Comparison of ENCODE assay signal across 7 mouse cellular contexts in genomic region chr17:35047688-35048087, GRCm38 (mm10). TPM values are rescaled to one million over a fixed set of nuclear protein-coding genes. Genes with fewer than 3 reads are reported as not detected.
A peak's percentile ranks its signal among the peaks of the same experiment; 100 is the strongest.
DNase-seq lines count a peak whose midpoint lies in the region; ATAC-seq and TF ChIP-seq lines count a peak whose summit lies in the region.

No protein-coding gene starts in this region.

- no peak for TF ChIP-seq CTCF in midbrain, postnatal 0 days (IDR thresholded peaks at IDR 0.05)
- TF ChIP-seq CTCF in stomach, postnatal 0 days (IDR thresholded peaks at IDR 0.05; ENCODE audit: low read depth) = no peak

- H3K27me3 ChIP-seq in midbrain, embryonic 13.5 days = no peaks in the 10 kb centered on the region
- no peaks in the 10 kb centered on the region for H3K27me3 ChIP-seq in midbrain, postnatal 0 days (ENCODE audit: insufficient read depth, low read length)
- H3K27me3 ChIP-seq in heart, embryonic 16.5 days (ENCODE audit: control insufficient read depth, insufficient read depth, low read length) = no peaks in the 10 kb centered on the region
- H3K27me3 ChIP-seq in limb, embryonic 10.5 days (ENCODE audit: low read depth, poor library complexity, severe bottlenecking) = no peaks in the 10 kb centered on the region
- no peaks in the 10 kb centered on the region for H3K27me3 ChIP-seq in stomach, postnatal 0 days (ENCODE audit: control insufficient read depth, insufficient read depth, low read length)

- intact Hi-C loops in left cerebral cortex, postnatal 36 days (cut with DNase I) = no loop called here

- H3K36me3 ChIP-seq in midbrain, embryonic 13.5 days = no peaks in the 10 kb centered on the region; the same call in 1 of the 2 replicates
- no peaks in the 10 kb centered on the region for H3K36me3 ChIP-seq in midbrain, postnatal 0 days (ENCODE audit: insufficient read depth, low read length)
- peaks cover 1% of the 10 kb centered on the region for H3K36me3 ChIP-seq in heart, embryonic 16.5 days (ENCODE audit: control insufficient read depth, insufficient read depth)
- H3K36me3 ChIP-seq in limb, embryonic 10.5 days = peaks cover 6% of the 10 kb centered on the region
- H3K36me3 ChIP-seq in stomach, postnatal 0 days (ENCODE audit: control insufficient read depth, insufficient read depth, low read length) = peaks cover 1% of the 10 kb centered on the region; the same call in 1 of the 2 replicates

- peaks cover 63% of the 10 kb centered on the region for H3K4me1 ChIP-seq in midbrain, embryonic 13.5 days (replicated peaks)
- no peaks in the 10 kb centered on the region; the same call in 1 of the 2 replicates for H3K4me1 ChIP-seq in midbrain, postnatal 0 days (ENCODE audit: insufficient read depth, low read length)
- peaks cover 46% of the 10 kb centered on the region for H3K4me1 ChIP-seq in heart, embryonic 16.5 days (ENCODE audit: control insufficient read depth, insufficient read depth, low read length)
- peaks cover 81% of the 10 kb centered on the region for H3K4me1 ChIP-seq in limb, embryonic 10.5 days
- H3K4me1 ChIP-seq in stomach, postnatal 0 days (replicated peaks; ENCODE audit: control insufficient read depth, insufficient read depth) = peaks cover 12% of the 10 kb centered on the region; the same call in 1 of the 2 replicates

- 0 out of 2 replicates have a peak overlapping the region, but pooled peaks have one; percentile 17 for H3K27ac ChIP-seq in midbrain, embryonic 13.5 days
- H3K27ac ChIP-seq in midbrain, postnatal 0 days (ENCODE audit: low read depth, low read length) = no peak overlapping the region
- peak overlapping the region; percentile 98 for H3K27ac ChIP-seq in heart, embryonic 16.5 days (ENCODE audit: low read length)
- peak overlapping the region; percentile 97 for H3K27ac ChIP-seq in limb, embryonic 10.5 days
- peak overlapping the region; percentile 99 for H3K27ac ChIP-seq in stomach, postnatal 0 days (replicated peaks)

- no peak for DNase-seq in midbrain, postnatal 0 days (ENCODE audit: low spot score)
- no peak for DNase-seq in limb, embryonic 10.5 days (ENCODE audit: low spot score)
- peak; percentile 41 for DNase-seq in stomach, postnatal 0 days (ENCODE audit: low spot score)
- DNase-seq in testis, postnatal 14 days (ENCODE audit: low spot score) = no peak
- DNase-seq in left cerebral cortex, postnatal 36 days (ENCODE audit: low spot score in 2 of 2) = no peak

- no peak overlapping the region for H3K4me2 ChIP-seq in midbrain, embryonic 13.5 days (replicated peaks)
- no peak overlapping the region for H3K4me2 ChIP-seq in midbrain, postnatal 0 days (ENCODE audit: low read depth, low read length, poor library complexity, severe bottlenecking)
- H3K4me2 ChIP-seq in heart, embryonic 16.5 days (ENCODE audit: low read depth, low read length) = peak overlapping the region; percentile 27
- H3K4me2 ChIP-seq in stomach, postnatal 0 days (replicated peaks; ENCODE audit: low read depth) = peak overlapping the region; percentile 42

- H3K9me3 ChIP-seq in midbrain, embryonic 13.5 days = no peaks in the 10 kb centered on the region
- H3K9me3 ChIP-seq in midbrain, postnatal 0 days (ENCODE audit: low read length) = no peaks in the 10 kb centered on the region
- H3K9me3 ChIP-seq in heart, embryonic 16.5 days (replicated peaks; ENCODE audit: control insufficient read depth, low read length) = no peaks in the 10 kb centered on the region
- no peaks in the 10 kb centered on the region for H3K9me3 ChIP-seq in limb, embryonic 10.5 days (replicated peaks)
- H3K9me3 ChIP-seq in stomach, postnatal 0 days (ENCODE audit: control insufficient read depth, low read length) = no peaks in the 10 kb centered on the region

- H3K4me3 ChIP-seq in midbrain, embryonic 13.5 days (replicated peaks) = no peak overlapping the region
- H3K4me3 ChIP-seq in midbrain, postnatal 0 days (ENCODE audit: low read depth, low read length) = no peak overlapping the region
- no peak overlapping the region for H3K4me3 ChIP-seq in heart, embryonic 16.5 days (ENCODE audit: low read length)
- H3K4me3 ChIP-seq in limb, embryonic 10.5 days = no peak overlapping the region
- H3K4me3 ChIP-seq in stomach, postnatal 0 days (ENCODE audit: low read depth, low read length) = 0 out of 2 replicates have a peak overlapping the region, but pooled peaks have one; percentile 3

- TF ChIP-seq EP300 in stomach, postnatal 0 days (optimal IDR thresholded peaks at IDR 0.05) = no peak

- no peak overlapping the region for H3K9ac ChIP-seq in midbrain, embryonic 13.5 days (replicated peaks)
- no peak overlapping the region for H3K9ac ChIP-seq in midbrain, postnatal 0 days (replicated peaks; ENCODE audit: low read length, poor library complexity, severe bottlenecking)
- peak overlapping the region; percentile 23 for H3K9ac ChIP-seq in heart, embryonic 16.5 days (ENCODE audit: low read length)
- no peak overlapping the region for H3K9ac ChIP-seq in stomach, postnatal 0 days (ENCODE audit: low read length)

- no peak for ATAC-seq in midbrain, embryonic 13.5 days
- no peak for ATAC-seq in midbrain, postnatal 0 days (ENCODE audit: low FRiP score)
- no peak for ATAC-seq in heart, embryonic 16.5 days (replicated peaks; ENCODE audit: extremely low read depth, insufficient read depth, low FRiP score)
- ATAC-seq in stomach, postnatal 0 days (ENCODE audit: low FRiP score, low TSS enrichment) = no peak

- WGBS in midbrain, embryonic 13.5 days = 55% methylated on average over 1 of the region's 1 CpGs
- WGBS in midbrain, postnatal 0 days = 46% methylated on average over 1 of the region's 1 CpGs
- WGBS in heart, embryonic 16.5 days = 25% methylated on average over 1 of the region's 1 CpGs
- WGBS in limb, embryonic 10.5 days = 52% methylated on average over 1 of the region's 1 CpGs
- 39% methylated on average over 1 of the region's 1 CpGs for WGBS in stomach, postnatal 0 days

RNA-seq across cellular contexts. Expression of gene Msh5, which starts 1.1 kb away (rescaled TPM):
- 3.3 and 3.7 TPM in 2 replicates for polyA plus RNA-seq in midbrain, embryonic 13.5 days (2015; fragmentation: Nextera tagmentation; extraction: Ambion mirVana)
- 1.7 and 3.8 TPM in 2 replicates for total RNA-seq in midbrain, postnatal 0 days (2014; rRNA removed)
- polyA plus RNA-seq in midbrain, postnatal 0 days (2015; fragmentation: Nextera tagmentation; extraction: Ambion mirVana) = 1.3 and 1.4 TPM in 2 replicates
- 3.5 and 3.7 TPM in 2 replicates for polyA plus RNA-seq in heart, embryonic 16.5 days (2015; fragmentation: Nextera tagmentation; extraction: Ambion mirVana)
- 5.2 and 5.4 TPM in 2 replicates for polyA plus RNA-seq in limb, embryonic 10.5 days (2016; fragmentation: Nextera tagmentation; extraction: Ambion mirVana)
- polyA plus RNA-seq in stomach, postnatal 0 days (2015; fragmentation: Nextera tagmentation; extraction: Ambion mirVana) = 1.9 and 2.7 TPM in 2 replicates
- under 1 TPM in 1 of 2 experiments, not detected in 1; 0.66 TPM for total RNA-seq in left cerebral cortex, postnatal 36 days (2021)

RNA-seq across cellular contexts. Expression of gene Clic1, which starts 2.1 kb away (rescaled TPM):
- 93.7 and 99.6 TPM in 2 replicates for polyA plus RNA-seq in midbrain, embryonic 13.5 days (2015; fragmentation: Nextera tagmentation; extraction: Ambion mirVana)
- total RNA-seq in midbrain, postnatal 0 days (2014; rRNA removed) = 28.0 and 33.4 TPM in 2 replicates
- polyA plus RNA-seq in midbrain, postnatal 0 days (2015; fragmentation: Nextera tagmentation; extraction: Ambion mirVana) = 40.0 and 41.9 TPM in 2 replicates
- polyA plus RNA-seq in heart, embryonic 16.5 days (2015; fragmentation: Nextera tagmentation; extraction: Ambion mirVana) = 349 and 372 TPM in 2 replicates
- polyA plus RNA-seq in limb, embryonic 10.5 days (2016; fragmentation: Nextera tagmentation; extraction: Ambion mirVana) = 174 and 186 TPM in 2 replicates
- 344 and 360 TPM in 2 replicates for polyA plus RNA-seq in stomach, postnatal 0 days (2015; fragmentation: Nextera tagmentation; extraction: Ambion mirVana)
- total RNA-seq in left cerebral cortex, postnatal 36 days (2021) = 1 to 10 TPM; 8.4 to 8.5 TPM

RNA-seq across cellular contexts. Expression of gene Ddah2, which starts 11.1 kb away (rescaled TPM):
- 501 and 531 TPM in 2 replicates for polyA plus RNA-seq in midbrain, embryonic 13.5 days (2015; fragmentation: Nextera tagmentation; extraction: Ambion mirVana)
- 159 and 204 TPM in 2 replicates for total RNA-seq in midbrain, postnatal 0 days (2014; rRNA removed)
- polyA plus RNA-seq in midbrain, postnatal 0 days (2015; fragmentation: Nextera tagmentation; extraction: Ambion mirVana) = 210 and 213 TPM in 2 replicates
- polyA plus RNA-seq in heart, embryonic 16.5 days (2015; fragmentation: Nextera tagmentation; extraction: Ambion mirVana) = 171 and 193 TPM in 2 replicates
- 453 and 568 TPM in 2 replicates for polyA plus RNA-seq in limb, embryonic 10.5 days (2016; fragmentation: Nextera tagmentation; extraction: Ambion mirVana)
- 84.8 and 86.8 TPM in 2 replicates for polyA plus RNA-seq in stomach, postnatal 0 days (2015; fragmentation: Nextera tagmentation; extraction: Ambion mirVana)
- total RNA-seq in left cerebral cortex, postnatal 36 days (2021) = 10 to 100 TPM; 13.9 to 14.0 TPM

RNA-seq across cellular contexts. Expression of gene Ly6g6c, which starts 17.5 kb away (rescaled TPM):
- polyA plus RNA-seq in midbrain, embryonic 13.5 days (2015; fragmentation: Nextera tagmentation; extraction: Ambion mirVana) = not detected in 2 replicates
- total RNA-seq in midbrain, postnatal 0 days (2014; rRNA removed) = 2.4 TPM in 1 of 2 replicates, not detected in the other
- not detected in 2 replicates for polyA plus RNA-seq in midbrain, postnatal 0 days (2015; fragmentation: Nextera tagmentation; extraction: Ambion mirVana)
- 0.17 TPM in 1 of 2 replicates, not detected in the other for polyA plus RNA-seq in heart, embryonic 16.5 days (2015; fragmentation: Nextera tagmentation; extraction: Ambion mirVana)
- polyA plus RNA-seq in limb, embryonic 10.5 days (2016; fragmentation: Nextera tagmentation; extraction: Ambion mirVana) = not detected in 2 replicates
- 260 and 317 TPM in 2 replicates for polyA plus RNA-seq in stomach, postnatal 0 days (2015; fragmentation: Nextera tagmentation; extraction: Ambion mirVana)
- not detected for total RNA-seq in left cerebral cortex, postnatal 36 days (2021)

RNA-seq across cellular contexts. Expression of gene Mpig6b, which starts 18.3 kb away (rescaled TPM):
- 0.45 and 0.50 TPM in 2 replicates for polyA plus RNA-seq in midbrain, embryonic 13.5 days (2015; fragmentation: Nextera tagmentation; extraction: Ambion mirVana)
- not detected in 2 replicates for total RNA-seq in midbrain, postnatal 0 days (2014; rRNA removed)
- polyA plus RNA-seq in midbrain, postnatal 0 days (2015; fragmentation: Nextera tagmentation; extraction: Ambion mirVana) = not detected in 2 replicates
- polyA plus RNA-seq in heart, embryonic 16.5 days (2015; fragmentation: Nextera tagmentation; extraction: Ambion mirVana) = 0.16 and 0.54 TPM in 2 replicates
- polyA plus RNA-seq in limb, embryonic 10.5 days (2016; fragmentation: Nextera tagmentation; extraction: Ambion mirVana) = 0.36 and 0.46 TPM in 2 replicates
- 0.49 and 0.96 TPM in 2 replicates for polyA plus RNA-seq in stomach, postnatal 0 days (2015; fragmentation: Nextera tagmentation; extraction: Ambion mirVana)
- not detected for total RNA-seq in left cerebral cortex, postnatal 36 days (2021)

Comparison
In these comparisons a context has a peak if more than half of its experiments do, and no peak if none do; other contexts are left out.
1. H3K4me2 ChIP-seq: peak in heart, embryonic 16.5 days (single experiment) and stomach, postnatal 0 days (single experiment); none in midbrain, embryonic 13.5 days (single experiment) and midbrain, postnatal 0 days (single experiment).